Mouse (Mus musculus) CD4-positive helper T cell, adult 2 months (primary cell): ENCODE measurements around the gene Csmd2.

Source experiments
- DNase-seq: peaks from one replicate; pipeline ENCODE4 v3.0.0-alpha.2; 2012; ENCODE audit warnings: low read depth, missing footprints, low spot score

The Csmd2 gene

DNA sequence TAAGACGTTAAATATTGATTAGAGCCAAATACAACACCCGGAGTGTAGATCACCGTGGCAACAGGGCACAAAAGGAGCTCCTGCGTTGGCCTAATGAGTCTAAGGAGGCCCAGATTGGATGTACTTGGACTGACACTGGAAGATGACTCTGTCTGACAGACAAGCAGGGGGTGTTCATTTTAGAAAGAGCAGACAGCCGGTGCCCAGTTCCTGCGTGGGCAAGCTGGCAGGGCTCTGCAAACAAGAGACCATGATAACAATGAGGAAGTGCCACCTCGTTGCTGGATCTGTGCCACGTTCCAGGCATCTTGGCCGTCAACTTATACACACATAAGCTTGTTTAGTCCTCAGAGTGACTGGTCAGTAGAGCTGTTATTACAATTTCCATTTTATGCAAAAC lies 342.9 kb downstream of the Csmd2 start:
- no peak for DNase-seq

DNA sequence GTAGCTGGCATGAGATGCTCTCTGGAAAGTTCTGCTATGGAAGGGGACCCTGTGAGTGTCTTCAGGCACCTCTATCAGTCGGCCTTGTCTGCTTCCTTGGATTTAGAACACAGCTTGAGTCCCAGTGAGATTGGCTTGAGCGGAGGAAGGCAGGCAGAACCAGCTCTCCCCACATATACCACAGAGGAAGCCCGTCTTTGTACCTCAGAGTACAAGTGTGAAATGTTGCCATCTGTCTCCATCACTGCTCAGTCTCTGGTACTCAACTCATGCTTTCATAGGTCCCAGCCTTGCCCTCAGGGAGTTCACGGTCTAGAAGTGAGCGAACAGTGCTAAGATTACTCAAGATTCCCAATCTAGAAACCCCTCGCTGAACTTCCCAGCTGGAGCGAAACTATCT lies 352.8 kb downstream of the Csmd2 start:
- no peak for DNase-seq

DNA sequence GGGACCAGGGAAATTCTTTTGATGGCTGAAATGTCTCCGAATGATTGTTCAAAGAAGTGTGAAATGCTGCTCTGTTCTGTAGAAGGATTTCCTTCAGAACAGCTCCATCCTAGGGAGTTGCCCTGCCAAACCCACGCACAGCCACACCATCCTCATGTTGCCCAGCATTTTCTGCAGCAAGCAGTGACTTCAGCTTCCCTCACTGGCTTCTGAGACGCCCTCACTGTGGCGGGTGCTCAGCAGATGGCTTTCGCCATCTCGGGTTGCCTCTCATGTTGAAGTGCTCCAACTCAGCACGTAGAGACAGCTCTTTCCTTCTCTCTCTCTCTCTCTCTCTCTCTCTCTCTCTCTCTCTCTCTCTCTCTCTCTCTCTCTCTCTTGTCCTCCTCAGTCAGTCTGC lies 353.7 kb downstream of the Csmd2 start:
- DNase-seq = no peak

DNA sequence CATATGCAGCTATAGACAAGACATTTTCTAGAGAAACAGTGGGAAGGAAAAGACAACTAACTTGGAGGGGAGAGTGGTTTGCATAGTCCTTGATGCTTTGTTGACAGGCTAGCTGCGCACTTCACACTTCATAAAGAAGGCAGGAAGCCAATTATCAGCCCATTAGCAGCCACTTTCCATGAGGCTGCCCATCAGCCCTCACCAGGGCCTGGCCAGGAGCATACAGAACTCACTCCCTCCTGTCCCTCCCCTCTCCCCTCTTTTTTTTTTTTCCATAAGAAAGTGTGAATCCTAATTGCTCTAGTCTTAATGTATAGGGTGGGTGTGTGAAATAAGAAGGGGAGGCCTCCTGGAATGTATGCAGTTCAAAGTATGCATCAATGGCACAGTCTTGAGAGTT lies 354.6 kb downstream of the Csmd2 start:
- DNase-seq = no peak

DNA sequence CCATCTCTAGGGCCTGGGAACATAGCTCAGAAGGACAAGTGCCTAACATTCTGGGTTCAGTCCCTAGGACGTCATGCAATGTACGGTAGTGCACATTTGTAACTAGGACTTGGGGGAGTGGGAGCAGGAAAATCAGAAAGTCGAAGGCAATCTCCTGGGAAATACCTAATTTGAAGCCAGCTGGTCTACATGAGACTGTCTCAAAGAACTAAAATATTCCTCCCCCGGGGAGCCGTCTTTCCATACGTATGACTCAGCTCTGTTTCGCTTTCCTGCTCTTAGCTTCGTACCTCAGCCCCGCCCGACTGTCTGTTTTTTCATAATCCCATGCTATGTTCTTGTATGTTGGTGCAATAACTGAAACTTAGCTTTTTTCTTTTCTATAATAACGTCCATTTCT lies 371.1 kb downstream of the Csmd2 start:
- no peak for DNase-seq

DNA sequence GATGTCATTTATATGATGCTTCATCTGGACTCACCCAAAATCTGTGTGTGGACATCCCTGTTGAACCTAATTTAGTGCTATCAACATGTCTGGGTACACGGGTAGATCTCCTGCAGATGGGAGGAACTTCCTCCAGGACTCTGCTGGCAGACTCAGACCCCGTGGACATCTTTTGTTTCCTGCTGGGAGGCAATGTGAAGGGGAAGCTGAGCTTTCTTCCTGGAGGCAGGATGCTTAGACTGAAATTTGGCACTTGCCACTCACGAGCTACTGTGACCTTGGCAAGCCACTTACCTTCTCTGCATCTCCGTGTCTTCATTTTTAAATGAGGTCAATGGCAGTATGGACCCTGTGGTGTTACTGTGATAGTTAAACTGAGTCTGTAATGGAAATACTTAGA lies 378.2 kb downstream of the Csmd2 start:
- no peak for DNase-seq

DNA sequence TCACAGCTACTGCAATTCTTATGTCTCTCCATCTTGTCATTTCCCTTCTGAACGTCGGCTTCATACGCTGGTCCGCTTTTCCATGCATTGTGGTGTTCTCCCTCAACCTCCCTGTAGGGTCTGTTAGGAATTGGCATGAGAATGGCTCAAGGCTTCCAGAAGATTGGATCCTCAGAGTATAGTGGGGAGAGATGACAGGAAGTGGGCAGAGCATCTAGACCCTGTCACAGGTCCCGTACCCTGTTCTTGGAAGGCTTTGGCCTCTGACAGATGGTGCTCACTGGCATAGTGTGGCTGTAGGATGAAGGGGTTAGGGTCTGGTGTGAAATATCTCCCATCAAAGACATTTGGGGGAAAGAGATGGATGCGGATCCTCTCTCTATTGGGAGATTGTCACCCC lies 380.4 kb downstream of the Csmd2 start:
- DNase-seq = no peak

DNA sequence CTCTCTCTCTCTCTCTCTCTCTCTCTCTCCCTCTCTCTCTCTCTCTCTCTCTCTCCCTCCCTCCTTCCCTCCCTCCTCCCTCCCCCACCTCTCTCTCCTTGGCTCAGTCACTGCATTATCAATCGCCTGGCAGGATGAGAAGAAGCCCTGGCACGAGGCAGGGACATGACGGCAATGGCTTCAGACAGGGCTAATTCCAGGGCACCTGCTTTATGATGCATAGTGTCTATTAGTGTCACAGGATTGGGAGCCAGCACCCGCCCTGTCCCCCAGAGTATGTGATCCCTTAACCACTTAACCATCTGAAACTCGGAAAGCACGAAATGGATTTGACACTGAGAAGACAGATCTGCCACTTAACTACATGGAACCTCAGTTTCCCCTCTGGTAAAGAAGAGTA lies 384.1 kb downstream of the Csmd2 start:
- no peak for DNase-seq

DNA sequence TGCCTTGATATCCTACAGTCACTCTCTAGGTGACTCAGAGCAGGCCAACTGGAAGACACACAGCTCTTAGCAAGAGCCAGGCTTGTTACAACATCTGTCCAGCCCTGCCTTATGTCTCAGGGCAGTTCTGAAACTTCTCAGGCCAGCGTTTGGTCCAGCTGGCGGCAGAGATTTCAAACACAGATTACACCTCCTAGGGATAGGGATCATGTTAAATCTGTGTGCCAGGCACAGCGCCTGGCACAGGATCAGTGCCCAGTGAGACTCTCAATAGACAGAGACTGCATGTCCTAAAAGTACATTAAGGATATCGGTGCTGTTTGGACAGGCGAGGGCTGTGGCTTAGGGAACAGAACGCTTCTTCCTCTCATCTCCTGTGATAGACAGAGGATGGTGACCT lies 385.5 kb downstream of the Csmd2 start:
- no peak for DNase-seq

DNA sequence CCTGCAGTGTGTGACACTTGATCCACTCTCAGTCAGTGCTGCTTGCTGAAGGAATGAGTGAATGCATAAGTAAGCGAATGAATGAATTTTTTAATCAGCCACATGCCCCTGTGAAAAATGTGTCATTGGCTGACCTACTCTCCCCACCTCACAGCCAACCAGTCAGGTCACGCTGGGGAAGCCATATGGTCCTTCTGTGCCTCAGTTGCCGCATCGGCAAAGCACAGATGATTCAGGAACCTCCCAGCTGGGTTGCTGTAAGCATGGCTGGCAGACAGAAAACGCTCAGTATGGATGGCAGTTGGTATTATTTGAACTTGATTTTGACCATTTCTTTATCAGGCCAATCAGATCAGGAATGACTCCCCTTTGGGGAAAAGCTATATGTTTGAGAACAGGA lies 386.4 kb downstream of the Csmd2 start:
- DNase-seq = no peak

DNA sequence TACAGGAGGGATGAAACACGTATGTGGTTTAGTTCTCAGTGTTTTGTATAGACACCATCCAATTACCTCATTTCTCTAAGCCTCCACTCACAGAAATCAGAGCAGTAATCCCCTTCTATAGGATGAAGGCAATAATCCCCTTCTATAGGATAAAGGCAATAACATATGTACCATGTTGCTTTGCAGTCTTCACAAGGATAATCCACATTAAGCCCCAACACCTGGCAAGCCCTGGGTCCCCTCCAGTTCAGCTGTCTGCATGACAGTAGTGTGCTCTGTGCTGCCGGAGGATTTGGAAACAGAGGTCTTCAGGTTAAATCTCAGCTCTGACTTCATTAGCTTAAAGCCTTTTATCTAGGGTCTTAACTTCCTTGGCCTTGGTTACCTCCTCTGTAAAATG lies 391.3 kb downstream of the Csmd2 start:
- no peak for DNase-seq

DNA sequence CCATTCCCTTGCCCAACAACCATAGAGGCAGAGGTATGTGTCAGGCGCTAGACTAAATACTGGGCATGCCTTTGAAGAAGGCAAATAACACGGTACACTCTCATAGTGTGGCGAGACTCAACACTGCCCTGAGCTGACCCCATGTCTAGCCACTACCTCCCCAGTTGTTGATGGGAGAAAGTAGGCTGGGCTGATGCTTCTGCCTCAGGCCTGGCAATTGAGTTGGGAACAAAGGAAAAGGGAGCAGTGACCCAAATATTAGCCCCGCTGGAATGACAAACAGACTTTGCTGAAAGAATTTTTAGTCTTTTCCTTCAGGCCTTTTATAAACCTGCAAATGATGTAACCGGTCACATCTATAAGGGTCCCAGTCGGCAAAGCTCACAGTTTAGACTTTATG lies 393.7 kb downstream of the Csmd2 start:
- DNase-seq = no peak

DNA sequence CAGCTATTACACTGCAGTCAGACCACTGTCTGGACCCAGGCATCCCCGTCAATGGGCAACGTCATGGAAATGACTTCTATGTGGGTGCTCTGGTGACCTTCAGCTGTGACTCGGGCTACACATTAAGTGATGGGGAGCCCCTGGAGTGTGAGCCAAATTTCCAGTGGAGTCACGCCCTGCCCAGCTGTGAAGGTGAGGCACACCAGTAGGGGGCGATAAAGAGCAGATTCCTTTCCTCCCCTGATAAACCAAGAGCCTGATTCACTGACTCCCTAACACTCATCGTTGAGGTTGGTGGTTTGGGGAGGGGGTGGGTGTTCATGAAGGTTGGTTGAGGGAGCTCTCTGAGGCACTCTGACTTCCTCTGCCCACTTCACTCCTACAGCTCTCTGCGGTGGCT lies 396.1 kb downstream of the Csmd2 start:
- no peak for DNase-seq

DNA sequence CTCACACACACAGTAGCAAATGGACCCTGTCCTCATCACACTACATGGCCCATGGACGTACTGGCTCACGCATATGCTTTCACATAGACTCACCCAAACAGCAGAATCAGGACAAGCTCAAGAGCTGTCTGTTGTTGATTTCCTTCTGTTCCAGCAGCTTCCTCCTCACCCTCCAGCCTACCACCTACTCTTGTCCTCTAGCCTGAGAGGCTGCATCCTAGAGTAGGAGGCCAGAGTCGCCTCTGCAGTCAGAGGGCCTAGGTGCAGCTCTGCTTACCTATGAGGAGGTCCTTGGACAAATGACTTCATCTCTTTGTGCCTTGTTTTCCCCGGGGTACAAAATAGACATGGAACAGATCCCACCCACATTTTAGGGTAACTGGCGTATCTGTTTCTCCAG lies 403.8 kb downstream of the Csmd2 start:
- no peak for DNase-seq

DNA sequence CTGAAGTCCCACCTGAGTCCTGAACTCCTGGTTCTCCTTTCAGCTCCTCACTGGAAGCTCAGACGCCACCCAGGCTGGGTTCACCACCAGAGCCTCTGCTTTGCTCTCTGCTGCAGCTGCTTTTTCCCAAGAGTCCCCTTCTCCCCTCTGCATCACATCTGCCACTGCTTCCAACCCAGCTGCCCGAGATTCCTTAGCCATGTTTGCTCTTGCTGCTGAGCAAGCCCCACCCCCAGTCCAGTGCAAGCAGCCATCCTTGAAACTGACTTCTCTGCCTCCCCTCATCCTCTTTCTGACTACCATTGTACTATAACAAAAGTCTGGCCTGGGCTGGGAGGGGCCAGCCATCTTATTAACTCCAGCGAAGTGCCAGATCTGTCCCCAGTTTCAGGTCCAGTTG lies 404.6 kb downstream of the Csmd2 start:
- DNase-seq = no peak

DNA sequence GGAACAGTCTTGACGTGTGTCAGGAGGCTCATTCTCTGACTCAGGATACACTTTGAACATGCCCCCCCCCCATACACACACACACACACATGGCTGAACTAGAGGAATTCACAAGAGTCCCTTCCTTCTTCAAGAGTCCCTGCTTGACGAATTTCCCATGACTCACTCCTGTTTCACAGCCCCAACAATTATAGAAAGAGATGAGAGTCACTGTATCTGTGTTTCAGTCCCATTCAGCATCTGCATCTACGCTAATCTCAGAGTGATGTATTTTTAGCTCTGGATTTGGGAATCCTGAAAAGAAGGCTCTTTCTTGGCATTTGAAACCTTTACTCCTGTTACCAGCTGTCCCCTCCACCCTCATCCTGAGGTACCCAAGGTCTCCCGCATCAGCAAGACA lies 406.2 kb downstream of the Csmd2 start:
- no peak for DNase-seq

DNA sequence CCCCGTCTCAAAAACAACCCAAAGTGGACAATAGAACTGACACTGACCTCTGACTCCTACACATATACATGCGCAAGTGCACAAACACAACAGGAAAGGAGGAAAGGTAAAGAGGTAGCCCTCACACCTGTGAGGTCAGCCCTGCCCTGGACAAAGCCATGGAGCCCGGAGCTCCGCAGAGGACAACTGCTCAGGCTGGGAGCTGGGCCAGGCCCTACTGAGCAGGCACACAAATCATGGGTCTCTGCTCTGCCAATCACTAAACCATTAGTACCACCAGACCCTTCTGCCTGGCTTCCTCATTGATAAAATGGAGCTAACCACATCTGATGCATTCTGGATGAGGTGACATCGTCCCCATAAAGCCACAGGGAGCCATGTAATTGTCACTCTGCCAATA lies 409.0 kb downstream of the Csmd2 start:
- no peak for DNase-seq

DNA sequence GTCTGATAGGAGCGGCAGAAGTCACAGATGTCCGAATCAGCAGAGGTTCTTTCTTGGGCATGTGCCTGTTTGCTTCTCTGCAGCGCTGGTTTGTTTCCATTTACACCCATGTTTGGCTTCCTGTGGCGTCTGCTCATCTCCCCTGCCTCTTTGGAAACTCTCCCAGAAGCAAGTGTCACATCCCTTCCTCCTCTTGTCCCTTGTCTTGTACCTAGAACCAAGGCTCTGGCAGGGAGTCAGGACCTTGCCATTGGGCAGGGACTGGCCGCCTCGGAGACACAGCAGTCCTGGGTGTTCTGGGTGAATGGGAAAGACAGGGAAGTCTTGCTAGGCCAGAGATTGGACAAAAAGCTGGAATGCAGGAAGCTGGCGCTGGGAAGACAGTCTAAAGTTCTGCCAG lies 410.1 kb downstream of the Csmd2 start:
- no peak for DNase-seq

DNA sequence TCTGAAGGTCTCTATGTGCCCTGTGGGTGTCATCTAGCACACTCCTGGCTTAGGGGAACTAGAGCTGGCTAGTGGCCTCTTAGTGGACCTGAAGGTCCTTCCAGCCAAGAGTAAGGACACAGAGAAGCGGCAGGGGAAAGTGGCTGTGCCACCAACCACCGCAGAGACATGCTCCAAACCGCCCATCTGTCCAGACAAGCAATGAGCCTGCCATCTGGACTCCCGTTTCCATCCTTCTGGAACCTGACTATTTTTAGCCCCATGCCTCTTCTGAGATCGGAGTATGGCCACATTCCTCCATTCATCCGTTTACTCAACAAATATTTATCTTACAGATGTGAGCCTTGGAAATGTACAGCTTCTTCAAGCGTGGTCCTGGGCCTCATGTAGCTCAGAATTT lies 411.3 kb downstream of the Csmd2 start:
- no peak for DNase-seq

DNA sequence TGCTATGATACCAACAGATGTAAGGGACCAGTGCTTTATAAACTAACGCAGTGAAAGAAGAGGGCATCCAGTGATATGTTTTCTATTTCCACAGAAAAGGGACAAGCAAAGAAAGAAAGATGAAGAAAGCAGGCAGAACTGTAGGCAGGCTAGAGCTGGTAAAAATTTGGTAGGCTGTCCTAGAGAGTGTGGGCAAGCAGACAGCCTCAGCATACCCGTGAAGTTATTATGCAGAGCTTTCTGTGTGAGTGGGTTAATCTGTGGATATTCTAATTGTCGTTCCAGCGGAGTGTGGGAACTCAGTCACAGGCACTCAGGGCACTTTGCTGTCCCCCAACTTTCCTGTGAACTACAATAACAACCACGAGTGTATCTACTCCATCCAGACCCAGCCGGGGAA lies 412.4 kb downstream of the Csmd2 start:
- no peak for DNase-seq

DNA sequence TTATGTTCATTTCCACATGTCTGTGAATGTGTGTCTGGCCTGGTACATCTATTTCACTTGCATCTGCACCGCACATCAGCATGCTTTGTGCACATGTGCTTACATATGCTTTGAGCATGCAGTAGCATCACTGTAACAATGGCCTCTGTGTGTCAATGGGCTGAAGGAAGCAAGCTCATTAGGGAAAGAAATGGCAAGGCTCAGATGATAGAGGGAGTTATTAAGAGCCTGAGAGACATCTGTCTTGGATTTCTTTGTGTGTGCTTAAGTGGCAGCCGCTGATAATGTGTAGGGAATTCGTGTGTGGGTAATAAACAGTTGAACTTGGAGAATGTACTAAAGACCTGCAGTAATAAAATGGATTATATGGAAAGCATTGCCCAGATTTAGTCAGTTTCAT lies 413.9 kb downstream of the Csmd2 start:
- DNase-seq = no peak

DNA sequence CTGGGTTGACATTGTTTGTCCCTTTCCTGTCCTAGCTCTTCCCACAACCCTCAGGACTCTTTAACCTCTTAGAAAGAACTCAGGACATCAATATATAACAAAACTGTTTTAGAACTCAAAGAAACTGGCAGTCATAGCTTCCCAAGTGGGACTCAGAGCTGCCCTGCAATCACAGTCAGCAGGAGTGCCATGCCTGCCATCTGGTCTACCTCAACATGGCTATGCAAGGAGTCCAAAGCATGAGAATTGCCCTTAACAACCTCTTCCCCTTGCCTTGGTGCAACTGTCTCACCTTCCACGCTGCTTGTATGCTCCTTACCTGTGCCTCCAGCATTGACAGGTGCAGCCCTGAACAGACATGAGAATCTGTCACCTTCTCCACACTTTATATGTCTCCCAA lies 415.0 kb downstream of the Csmd2 start:
- DNase-seq = no peak

DNA sequence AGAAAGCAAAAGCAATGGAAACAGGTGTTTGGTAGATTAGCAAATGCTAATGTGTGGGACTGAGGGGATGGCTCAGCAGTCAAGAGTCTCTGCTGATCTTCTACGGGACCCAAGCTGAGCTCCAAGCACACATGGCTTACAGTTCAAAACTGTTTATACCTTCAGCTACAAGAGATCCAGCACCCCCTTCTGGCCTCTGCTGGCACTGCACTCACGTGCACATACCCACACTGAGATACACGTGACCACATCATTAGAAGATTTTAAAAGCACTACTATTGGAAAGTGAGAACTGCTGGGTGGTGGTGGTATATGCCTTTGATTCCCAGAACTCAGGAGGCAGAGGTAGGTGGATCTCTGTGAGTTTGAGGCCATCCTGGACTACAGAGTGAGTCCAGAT lies 417.9 kb downstream of the Csmd2 start:
- no peak for DNase-seq

DNA sequence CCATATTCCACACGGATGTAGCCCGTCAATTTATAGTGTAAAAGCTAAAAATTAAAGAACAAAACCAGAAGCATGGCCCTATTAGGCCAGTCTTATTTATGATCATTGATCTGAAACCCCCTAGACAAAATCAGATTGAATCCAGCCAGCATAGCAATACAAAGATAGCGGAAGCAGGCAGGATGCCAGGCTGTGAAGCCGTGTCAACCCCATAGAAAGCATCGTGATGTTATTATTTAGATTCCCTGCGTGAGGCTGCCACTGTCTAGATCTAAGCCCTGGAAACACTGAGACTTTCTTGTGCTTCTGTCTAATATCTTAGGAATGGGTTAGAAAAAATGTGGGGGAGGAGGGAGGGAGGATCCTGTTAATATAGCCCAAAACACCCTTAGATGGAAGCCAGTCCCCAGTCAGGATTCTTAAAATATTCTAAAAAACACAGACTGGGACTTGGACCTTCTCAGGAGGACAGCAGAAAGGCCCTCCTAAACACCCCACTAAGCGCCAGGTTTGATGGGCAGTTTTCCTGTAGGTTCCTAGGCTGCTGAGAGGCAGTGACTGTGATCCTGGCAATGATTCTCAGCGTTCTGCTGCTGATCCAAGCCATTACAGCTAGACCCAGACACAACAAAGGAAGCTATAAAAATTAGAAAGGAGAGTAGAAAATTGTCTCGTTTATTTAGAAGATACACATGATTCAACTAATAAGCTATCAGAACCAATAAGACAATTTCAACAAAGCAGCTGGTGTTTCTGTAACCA lies 419.6 kb downstream of the Csmd2 start:
- DNase-seq = no peak
